Mouse (Mus musculus) forebrain, embryonic 11.5 days (tissue): ENCODE measurements at regions not wholly inside any gene's neighbourhood (a gene's known extent, or its start where the extent isn't known, plus 50 kb on each side); places are given as distances from the start of the nearest gene placed in this dataset.

Source experiments
- ATAC-seq: fragments of 200-750 bp; cut with Nextera tagmentation; replicated peaks from 2 replicates; pipeline ENCODE4 v1.8.0; 2017; ENCODE audit warnings: moderate TSS enrichment; ENCODE audit not compliant: low FRiP score
- DNase-seq: peaks from one replicate; pipeline ENCODE4 v3.0.0-alpha.2; 2017; ENCODE audit warnings: low spot score
- H3K27ac ChIP-seq: fragments of 300-500 bp; sonication (generic); 2 replicates; pipeline ENCODE4 v1.5.1; 2014; ENCODE audit warnings: low read depth, low read length
- H3K27me3 ChIP-seq: fragments of 300-500 bp; sonication (generic); 2 replicates; pipeline ENCODE4 v1.6.1; 2014; ENCODE audit warnings: mild to moderate bottlenecking, low read length, mixed read lengths; ENCODE audit not compliant: control insufficient read depth, insufficient read depth
- H3K36me3 ChIP-seq: fragments of 300-500 bp; sonication (generic); 2 replicates; pipeline ENCODE4 v1.6.1; 2014; ENCODE audit warnings: mild to moderate bottlenecking, low read length, moderate library complexity, mixed read lengths; ENCODE audit not compliant: control insufficient read depth, insufficient read depth
- H3K4me1 ChIP-seq: fragments of 300-500 bp; sonication (generic); replicated peaks from 2 replicates; pipeline ENCODE4 v1.6.1; 2014; ENCODE audit warnings: low read length, mixed read lengths; ENCODE audit not compliant: control insufficient read depth, insufficient read depth
- H3K4me2 ChIP-seq: fragments of 300-500 bp; sonication (generic); 2 replicates; pipeline ENCODE4 v1.6.1; 2014; ENCODE audit warnings: low read depth, mild to moderate bottlenecking, low read length, moderate library complexity, mixed read lengths; ENCODE audit not compliant: severe bottlenecking
- H3K4me3 ChIP-seq: fragments of 300-500 bp; sonication (generic); 2 replicates; pipeline ENCODE4 v1.5.1; 2014; ENCODE audit warnings: low read depth, low read length
- H3K9ac ChIP-seq: fragments of 300-500 bp; sonication (generic); 2 replicates; pipeline ENCODE4 v1.6.1; 2014; ENCODE audit warnings: low read length
- H3K9me3 ChIP-seq: fragments of 300-500 bp; sonication (generic); 2 replicates; pipeline ENCODE4 v1.6.1; 2016; ENCODE audit warnings: low read length, mixed read lengths; ENCODE audit not compliant: control insufficient read depth
- WGBS: fragments of 180-500 bp; shearing (Covaris S2); extraction: QIAGEN DNeasy Blood & Tissue Kit; methylation state at CpG from one replicate; pipeline ENCODE4 v1.1.7; 2014; 5-methylcytosine and 5-hydroxymethylcytosine counted together

- Histone ChIP-seq H3K9me3 (no peaks in the 10 kb centered on the region), H3K27ac (no peak overlapping the region), H3K4me2 (no peak overlapping the region), H3K4me1 (no peaks in the 10 kb centered on the region), H3K27me3 (no peaks in the 10 kb centered on the region), H3K9ac (no peak overlapping the region), H3K4me3 (no peak overlapping the region), H3K36me3 (no peaks in the 10 kb centered on the region)
- DNase-seq (no peak), ATAC-seq (no peak)
Measured at GRCm38 (mm10) chr6:102725751-102726150, 152.8 kb upstream of the Cntn3 start.

- Histone ChIP-seq H3K9me3 (no peaks in the 10 kb centered on the region), H3K4me2 (no peak overlapping the region), H3K4me1 (no peaks in the 10 kb centered on the region), H3K27me3 (no peaks in the 10 kb centered on the region), H3K9ac (no peak overlapping the region), H3K36me3 (no peaks in the 10 kb centered on the region), H3K27ac (no peak overlapping the region), H3K4me3 (no peak overlapping the region)
- DNase-seq (no peak), ATAC-seq (no peak)
Measured at GRCm38 (mm10) chr6:102724315-102724714, 151.4 kb upstream of the Cntn3 start.

- H3K27ac ChIP-seq, result no peak overlapping the region
- H3K9ac ChIP-seq, result no peak overlapping the region
- H3K27me3 ChIP-seq, result no peaks in the 10 kb centered on the region
- H3K4me1 ChIP-seq, result no peaks in the 10 kb centered on the region
- 93% methylated on average over 2 of the region's 2 CpGs for WGBS
- ATAC-seq, result no peak
- no peak overlapping the region for H3K4me3 ChIP-seq
- H3K9me3 ChIP-seq, result no peaks in the 10 kb centered on the region
- H3K36me3 ChIP-seq, result no peaks in the 10 kb centered on the region
- no peak overlapping the region for H3K4me2 ChIP-seq
- no peak for DNase-seq
Measured at GRCm38 (mm10) chr6:102706862-102707261, 134.0 kb upstream of the Cntn3 start.
